ENCODE assay signal across 9 mouse cellular contexts in genomic region chr15:102074876-102075585, GRCm38 (mm10). TPM values are rescaled to one million over a fixed set of nuclear protein-coding genes. Genes with fewer than 3 reads are reported as not detected.
DNase-seq lines count a peak whose midpoint lies in the region; ATAC-seq and TF ChIP-seq lines count a peak whose summit lies in the region.
"Had no signal": no experiment of that assay in that cellular context is flagged by ENCODE, and none has a peak within 500 bp of the region (broad histone marks: within the 10 kb centered on the region; RNA-seq: fewer than 3 reads in every experiment).

No protein-coding gene starts in this region.

- H3K4me1 ChIP-seq in kidney, adult 2 months (ENCODE audit: control insufficient read depth, insufficient read depth, low read length) = peaks cover 11% of the 10 kb centered on the region
- peaks cover 24% of the 10 kb centered on the region for H3K4me1 ChIP-seq in bone marrow macrophage, adult 2 months (ENCODE audit: control insufficient read depth, insufficient read depth, low read length)
- H3K4me1 ChIP-seq in hindbrain, embryonic 15.5 days (replicated peaks) = peaks cover 27% of the 10 kb centered on the region
- H3K4me1 ChIP-seq in midbrain, embryonic 13.5 days (replicated peaks) = peaks cover 25% of the 10 kb centered on the region

- peak overlapping the region; percentile 46; the same call in 1 of the 2 replicates for H3K27ac ChIP-seq in kidney, adult 2 months (ENCODE audit: insufficient read depth, low read depth, low read length)
- H3K27ac ChIP-seq in bone marrow macrophage, adult 2 months (ENCODE audit: insufficient read depth, low read depth, low read length) = peak overlapping the region; percentile 83; the same call in 1 of the 2 replicates
- H3K27ac ChIP-seq in hindbrain, embryonic 15.5 days (replicated peaks) = peak overlapping the region; percentile 95
- H3K27ac ChIP-seq in midbrain, embryonic 13.5 days = peak overlapping the region; percentile 97

- no peak for ATAC-seq in hindbrain, embryonic 15.5 days (ENCODE audit: low FRiP score, low read depth)
- ATAC-seq in midbrain, embryonic 13.5 days = no peak

- DNase-seq in kidney, adult 2 months = peak; percentile 49
- no peak for DNase-seq in kidney, postnatal 4 days
- DNase-seq in cerebellum, postnatal 10 days = no peak
- no peak for DNase-seq in ovary, postnatal 36 days (ENCODE audit: low spot score)
- DNase-seq in gastrocnemius, adult 8-10 months (ENCODE audit: low spot score in 2 of 2) = no peak

- WGBS in kidney, adult 2 months = 5% methylated on average over 11 of the region's 11 CpGs
- 18% methylated on average over 11 of the region's 11 CpGs for WGBS in hindbrain, embryonic 15.5 days
- WGBS in midbrain, embryonic 13.5 days = 18% methylated on average over 11 of the region's 11 CpGs

- TF ChIP-seq POLR2A in kidney, adult 2 months (IDR thresholded peaks at IDR 0.05; ENCODE audit: low read depth, low read length) = no peak
- TF ChIP-seq POLR2A in bone marrow macrophage, adult 2 months (IDR thresholded peaks at IDR 0.05; ENCODE audit: borderline replicate concordance, low read depth, low read length) = no peak

- no peak for TF ChIP-seq CTCF in kidney, adult 2 months (conservative IDR thresholded peaks at IDR 0.05; ENCODE audit: insufficient read depth, insufficient read length, low read depth, low read length)
- TF ChIP-seq CTCF in bone marrow macrophage, adult 2 months (IDR thresholded peaks at IDR 0.05; ENCODE audit: low read depth, low read length) = no peak

- H3K36me3 ChIP-seq in kidney, adult 2 months (ENCODE audit: control insufficient read depth, insufficient read depth, low read length) = no peaks in the 10 kb centered on the region
- no peaks in the 10 kb centered on the region for H3K36me3 ChIP-seq in hindbrain, embryonic 15.5 days
- no peaks in the 10 kb centered on the region for H3K36me3 ChIP-seq in midbrain, embryonic 13.5 days

- peak overlapping the region; percentile 76 for H3K4me2 ChIP-seq in hindbrain, embryonic 15.5 days
- peak overlapping the region; percentile 94 for H3K4me2 ChIP-seq in midbrain, embryonic 13.5 days (replicated peaks)

- H3K27me3 ChIP-seq in kidney, adult 2 months (replicated peaks; ENCODE audit: control insufficient read depth, insufficient read depth, low read length) = no peaks in the 10 kb centered on the region
- no peaks in the 10 kb centered on the region for H3K27me3 ChIP-seq in hindbrain, embryonic 15.5 days
- 0 out of 2 replicates have a peak, but pooled peaks cover 1% of the 10 kb centered on the region for H3K27me3 ChIP-seq in midbrain, embryonic 13.5 days
- H3K27me3 ChIP-seq: Patski had no signal

- H3K4me3 ChIP-seq in kidney, adult 2 months (ENCODE audit: insufficient read depth, low read depth, low read length) = 0 out of 2 replicates have a peak overlapping the region, but pooled peaks have one; percentile 17
- peak overlapping the region; percentile 91 for H3K4me3 ChIP-seq in bone marrow macrophage, adult 2 months (ENCODE audit: insufficient read depth, low read length)
- H3K4me3 ChIP-seq in hindbrain, embryonic 15.5 days = peak overlapping the region; percentile 84
- H3K4me3 ChIP-seq in midbrain, embryonic 13.5 days (replicated peaks) = peak overlapping the region; percentile 74

- peak overlapping the region; percentile 93 for H3K9ac ChIP-seq in hindbrain, embryonic 15.5 days
- peak overlapping the region; percentile 90 for H3K9ac ChIP-seq in midbrain, embryonic 13.5 days (replicated peaks)

- H3K9me3 ChIP-seq in hindbrain, embryonic 15.5 days = no peaks in the 10 kb centered on the region
- no peaks in the 10 kb centered on the region for H3K9me3 ChIP-seq in midbrain, embryonic 13.5 days

RNA-seq across cellular contexts. Expression of gene Eif4b, which starts 1.5 kb away (rescaled TPM):
- polyA plus RNA-seq in kidney, adult 2 months (2012; rRNA removed) = 92.1 and 124 TPM in 2 replicates
- polyA plus RNA-seq in bone marrow macrophage, adult 2 months (2012; ENCODE audit: insufficient read depth, insufficient read length, missing spikeins) = 188 and 222 TPM in 2 replicates
- polyA plus RNA-seq in hindbrain, embryonic 15.5 days (2015; fragmentation: Nextera tagmentation; extraction: Ambion mirVana) = 77.1 and 79.3 TPM in 2 replicates
- 89.9 and 91.2 TPM in 2 replicates for polyA plus RNA-seq in midbrain, embryonic 13.5 days (2015; fragmentation: Nextera tagmentation; extraction: Ambion mirVana)
- 100 to 1,000 TPM; 227 to 269 (median 241) TPM for total RNA-seq in gastrocnemius, adult 8-10 months (2022)

RNA-seq across cellular contexts. Expression of gene Tns2, which starts 25.2 kb away (rescaled TPM):
- 124 and 143 TPM in 2 replicates for polyA plus RNA-seq in kidney, adult 2 months (2012; rRNA removed)
- 1.4 and 2.1 TPM in 2 replicates for polyA plus RNA-seq in bone marrow macrophage, adult 2 months (2012; ENCODE audit: insufficient read depth, insufficient read length, missing spikeins)
- 9.2 and 9.8 TPM in 2 replicates for polyA plus RNA-seq in hindbrain, embryonic 15.5 days (2015; fragmentation: Nextera tagmentation; extraction: Ambion mirVana)
- 6.1 and 6.9 TPM in 2 replicates for polyA plus RNA-seq in midbrain, embryonic 13.5 days (2015; fragmentation: Nextera tagmentation; extraction: Ambion mirVana)
- total RNA-seq in gastrocnemius, adult 8-10 months (2022) = 10 to 100 TPM; 17.3 to 37.7 (median 32.0) TPM

RNA-seq across cellular contexts. Expression of gene Krt18, which starts 47.1 kb away (rescaled TPM):
- polyA plus RNA-seq in kidney, adult 2 months (2012; rRNA removed) = 20.7 and 25.0 TPM in 2 replicates
- not detected in 2 replicates for polyA plus RNA-seq in bone marrow macrophage, adult 2 months (2012; ENCODE audit: insufficient read depth, insufficient read length, missing spikeins)
- polyA plus RNA-seq in hindbrain, embryonic 15.5 days (2015; fragmentation: Nextera tagmentation; extraction: Ambion mirVana) = 6.9 and 10.4 TPM in 2 replicates
- polyA plus RNA-seq in midbrain, embryonic 13.5 days (2015; fragmentation: Nextera tagmentation; extraction: Ambion mirVana) = 1.2 and 2.5 TPM in 2 replicates
- 1 to 10 TPM in 1 of 4 experiments, under 1 TPM in 3; 0.29 to 2.0 (median 0.42) TPM for total RNA-seq in gastrocnemius, adult 8-10 months (2022)

Comparison
In these comparisons a context has a peak if more than half of its experiments do, and no peak if none do; other contexts are left out.
1. H3K27ac ChIP-seq: peak in every context shown above with its lines; median percentile 97 in midbrain, embryonic 13.5 days; 95 in hindbrain, embryonic 15.5 days; 83 in bone marrow macrophage, adult 2 months; 46 in kidney, adult 2 months.
2. H3K4me3 ChIP-seq: peak in every context shown above with its lines; median percentile 91 in bone marrow macrophage, adult 2 months; 84 in hindbrain, embryonic 15.5 days; 74 in midbrain, embryonic 13.5 days; 17 in kidney, adult 2 months.
3. RNA of gene Tns2, which starts 25.2 kb away (polyA plus RNA-seq): 124 to 143 TPM in kidney, adult 2 months; 9.2 to 9.8 TPM in hindbrain, embryonic 15.5 days, 6.1 to 6.9 TPM in midbrain, embryonic 13.5 days and 1.4 to 2.1 TPM in bone marrow macrophage, adult 2 months; every median in the first group is over 10 times any median in the second.